Mouse (Mus musculus): Measurements from ENCODE around the gene B4galt4. TPM values are rescaled to one million over a fixed set of nuclear protein-coding genes. Genes with fewer than 3 reads are reported as not detected.

B4galt4 gene
- total and polyA plus RNA-seq, 3 experiments: not detected

GRCm38 (mm10) chr16:38768386-38768785 lies 26.3 kb downstream of the B4galt4 start:
- no peak for DNase-seq (ENCODE audit: extremely low read depth)
- peaks cover 5% of the 10 kb centered on the region for H3K27me3 ChIP-seq (replicated peaks)
- no peaks in the 10 kb centered on the region for H3K79me2 ChIP-seq (replicated peaks; ENCODE audit: control insufficient read depth, extremely low read depth, insufficient read depth, poor library complexity, severe bottlenecking)
- H3K4me1 ChIP-seq (ENCODE audit: control insufficient read depth in 1 of 2, insufficient read depth in 2 of 2): 0 out of 4 replicates have a peak, but pooled peaks cover 0 to 2% of the 10 kb centered on the region in 2 experiments
- H3K4me2 ChIP-seq (ENCODE audit: insufficient read depth, low read depth, poor library complexity, severe bottlenecking): no peak overlapping the region
- dilution Hi-C loops (cut with MboI; ENCODE audit: extremely low pct_ligation_motif_present, extremely low pct_unique_long_range_greater_than_20kb, low sequenced_read_pairs) (no loop called here), in situ Hi-C loops (cut with MboI; ENCODE audit: low pct_ligation_motif_present, low pct_unique_long_range_greater_than_20kb, low sequenced_read_pairs) (no loop called here)
- no peaks in the 10 kb centered on the region for H3K36me3 ChIP-seq (replicated peaks in 1 of 2; ENCODE audit: control insufficient read depth in 1 of 2, insufficient read depth in 1 of 2, low read length in 1 of 2)
- H3K4me3 ChIP-seq (replicated peaks in 1 of 3; ENCODE audit: low read depth in 2 of 3, low read length in 2 of 3, poor library complexity in 1 of 3): no peak overlapping the region
- H3K27ac ChIP-seq (ENCODE audit: insufficient read depth, low read depth): no peak overlapping the region
- TF ChIP-seq UBTF (IDR thresholded peaks at IDR 0.05; ENCODE audit: low read depth, low read length) (no peak), CTCF (conservative IDR thresholded peaks at IDR 0.05 in 1 of 2, IDR thresholded peaks at IDR 0.05 in 1 of 2; ENCODE audit: low read depth in 2 of 2, low read length in 2 of 2) (no peak), KAT2A (IDR thresholded peaks at IDR 0.05; ENCODE audit: insufficient replicate concordance, low read length) (no peak), USF2 (conservative IDR thresholded peaks at IDR 0.05; ENCODE audit: low read depth, low read length) (no peak), ZNF384 (IDR thresholded peaks at IDR 0.05; ENCODE audit: low read depth, low read length) (no peak), MAZ (IDR thresholded peaks at IDR 0.05; ENCODE audit: low read depth, low read length) (no peak), POLR2AphosphoS2 (IDR thresholded peaks at IDR 0.05; ENCODE audit: low read depth, low read length) (no peak)
- H3K9ac ChIP-seq (ENCODE audit: insufficient read depth, low read depth): no peak overlapping the region
- no peaks in the 10 kb centered on the region for H3K9me3 ChIP-seq (replicated peaks; ENCODE audit: low read length)

- Histone ChIP-seq H3K36me3 (replicated peaks in 1 of 2; ENCODE audit: control insufficient read depth in 1 of 2, insufficient read depth in 1 of 2, low read length in 1 of 2) (no peaks in the 10 kb centered on the region), H3K4me1 (ENCODE audit: control insufficient read depth in 1 of 2, insufficient read depth in 2 of 2) (no peaks in the 10 kb centered on the region), H3K9ac (ENCODE audit: insufficient read depth, low read depth) (no peak overlapping the region), H3K4me3 (replicated peaks in 1 of 3; ENCODE audit: low read depth in 2 of 3, low read length in 2 of 3, poor library complexity in 1 of 3) (no peak overlapping the region), H3K4me2 (ENCODE audit: insufficient read depth, low read depth, poor library complexity, severe bottlenecking) (no peak overlapping the region), H3K27ac (ENCODE audit: insufficient read depth, low read depth) (no peak overlapping the region), H3K9me3 (replicated peaks; ENCODE audit: low read length) (no peaks in the 10 kb centered on the region), H3K79me2 (replicated peaks; ENCODE audit: control insufficient read depth, extremely low read depth, insufficient read depth, poor library complexity, severe bottlenecking) (no peaks in the 10 kb centered on the region), H3K27me3 (replicated peaks) (peaks cover 5% of the 10 kb centered on the region)
- DNase-seq (ENCODE audit: extremely low read depth): no peak
- dilution Hi-C loops (cut with MboI; ENCODE audit: extremely low pct_ligation_motif_present, extremely low pct_unique_long_range_greater_than_20kb, low sequenced_read_pairs) (no loop called here), in situ Hi-C loops (cut with MboI; ENCODE audit: low pct_ligation_motif_present, low pct_unique_long_range_greater_than_20kb, low sequenced_read_pairs) (no loop called here)
- TF ChIP-seq EP300 (IDR thresholded peaks at IDR 0.05; ENCODE audit: low read length) (no peak), MEF2A (IDR thresholded peaks at IDR 0.05; ENCODE audit: borderline replicate concordance, low read depth, low read length) (no peak), MYC (IDR thresholded peaks at IDR 0.05; ENCODE audit: low read depth, low read length) (no peak), BHLHE40 (IDR thresholded peaks at IDR 0.05; ENCODE audit: low read depth, low read length) (no peak), IRF4 (IDR thresholded peaks at IDR 0.05; ENCODE audit: low read depth, low read length) (no peak)
Observed at GRCm38 (mm10) chr16:38769529-38769928, 27.5 kb downstream of the B4galt4 start.

GRCm38 (mm10) chr16:38771145-38771544 lies 29.1 kb downstream of the B4galt4 start:
- no peak for TF ChIP-seq MAZ (IDR thresholded peaks at IDR 0.05; ENCODE audit: low read depth, low read length)
- TF ChIP-seq HCFC1 (IDR thresholded peaks at IDR 0.05; ENCODE audit: low read depth, low read length): no peak
- no peak for TF ChIP-seq MYC (IDR thresholded peaks at IDR 0.05; ENCODE audit: low read depth, low read length)
- TF ChIP-seq RAD21 (IDR thresholded peaks at IDR 0.05; ENCODE audit: low read depth, low read length): no peak
- TF ChIP-seq ZNF384 (IDR thresholded peaks at IDR 0.05; ENCODE audit: low read depth, low read length): no peak
- no peak for TF ChIP-seq ZKSCAN1 (IDR thresholded peaks at IDR 0.05; ENCODE audit: borderline replicate concordance, low read depth, low read length)
- TF ChIP-seq JUND (conservative IDR thresholded peaks at IDR 0.05; ENCODE audit: low read depth, low read length): no peak
- no peak for TF ChIP-seq CHD1 (IDR thresholded peaks at IDR 0.05; ENCODE audit: low read depth, low read length)
- TF ChIP-seq ZC3H11A (IDR thresholded peaks at IDR 0.05; ENCODE audit: low read depth, low read length): no peak
- TF ChIP-seq CHD2 (IDR thresholded peaks at IDR 0.05; ENCODE audit: low read length): no peak
- no peak for TF ChIP-seq GABPA (IDR thresholded peaks at IDR 0.05; ENCODE audit: insufficient replicate concordance, low read depth, low read length)
- TF ChIP-seq MAX (IDR thresholded peaks at IDR 0.05; ENCODE audit: low read length): no peak
- TF ChIP-seq CTCF (conservative IDR thresholded peaks at IDR 0.05 in 1 of 2, IDR thresholded peaks at IDR 0.05 in 1 of 2; ENCODE audit: low read depth in 2 of 2, low read length in 2 of 2): no peak
- no peak for TF ChIP-seq SIN3A (IDR thresholded peaks at IDR 0.05; ENCODE audit: low read length)
- dilution Hi-C loops (cut with MboI; ENCODE audit: extremely low pct_ligation_motif_present, extremely low pct_unique_long_range_greater_than_20kb, low sequenced_read_pairs) (no loop called here), in situ Hi-C loops (cut with MboI; ENCODE audit: low pct_ligation_motif_present, low pct_unique_long_range_greater_than_20kb, low sequenced_read_pairs) (no loop called here)
- H3K4me2 ChIP-seq (ENCODE audit: insufficient read depth, low read depth, poor library complexity, severe bottlenecking): no peak overlapping the region
- no peak overlapping the region for H3K9ac ChIP-seq (ENCODE audit: insufficient read depth, low read depth)
- H3K9me3 ChIP-seq (replicated peaks; ENCODE audit: low read length): no peaks in the 10 kb centered on the region
- H3K36me3 ChIP-seq (replicated peaks in 1 of 2; ENCODE audit: control insufficient read depth in 1 of 2, insufficient read depth in 1 of 2, low read length in 1 of 2): no peaks in the 10 kb centered on the region
- no peak overlapping the region for H3K4me3 ChIP-seq (replicated peaks in 1 of 3; ENCODE audit: low read depth in 2 of 3, low read length in 2 of 3, poor library complexity in 1 of 3)
- peaks cover 5% of the 10 kb centered on the region for H3K27me3 ChIP-seq (replicated peaks)
- DNase-seq (ENCODE audit: extremely low read depth): no peak
- no peaks in the 10 kb centered on the region for H3K79me2 ChIP-seq (replicated peaks; ENCODE audit: control insufficient read depth, extremely low read depth, insufficient read depth, poor library complexity, severe bottlenecking)
- no peaks in the 10 kb centered on the region for H3K4me1 ChIP-seq (ENCODE audit: control insufficient read depth in 1 of 2, insufficient read depth in 2 of 2)
- no peak overlapping the region for H3K27ac ChIP-seq (ENCODE audit: insufficient read depth, low read depth)

Measured in CH12.LX (cell line).